Mouse (Mus musculus): ENCODE results near the gene Gramd2.

DNA sequence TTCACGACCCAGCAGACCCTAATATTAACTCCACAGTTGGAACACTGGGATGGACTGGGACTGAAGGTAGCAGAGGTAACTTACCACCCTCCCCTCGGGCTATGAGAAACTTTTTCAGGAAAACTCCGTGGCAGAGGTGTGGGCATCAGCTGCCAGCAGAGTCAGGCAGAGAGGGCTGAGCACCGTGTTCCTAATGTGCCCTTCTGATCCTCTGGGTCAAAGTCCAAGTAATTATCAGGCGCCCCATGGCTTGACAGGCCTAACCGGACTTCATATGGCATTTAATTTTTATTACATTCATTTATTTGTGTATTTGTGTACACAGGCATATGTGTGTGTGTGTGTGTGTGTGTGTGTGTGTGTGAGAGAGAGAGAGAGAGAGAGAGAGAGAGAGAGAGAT is 23.2 kb downstream of the Gramd2 start:
- TF ChIP-seq GATA1 (IDR thresholded peaks at IDR 0.05; ENCODE audit: low read length) (no peak), TAL1 (IDR thresholded peaks at IDR 0.05; ENCODE audit: low read length) (no peak)
